Mouse (Mus musculus) urinary bladder, adult 18-20 months (tissue): ENCODE measurements around the gene Barhl1.

Experiments
- DNase-seq, 2 experiments: peaks; one replicate each; pipeline ENCODE4 v3.0.0; 2022; ENCODE audit warnings: low spot score in 2 of 2, mixed read lengths in 2 of 2

The Barhl1 gene

GRCm38 (mm10) chr2:28911331-28912038, 5.0 kb downstream of the Barhl1 start:
- DNase-seq = no peak

DNA sequence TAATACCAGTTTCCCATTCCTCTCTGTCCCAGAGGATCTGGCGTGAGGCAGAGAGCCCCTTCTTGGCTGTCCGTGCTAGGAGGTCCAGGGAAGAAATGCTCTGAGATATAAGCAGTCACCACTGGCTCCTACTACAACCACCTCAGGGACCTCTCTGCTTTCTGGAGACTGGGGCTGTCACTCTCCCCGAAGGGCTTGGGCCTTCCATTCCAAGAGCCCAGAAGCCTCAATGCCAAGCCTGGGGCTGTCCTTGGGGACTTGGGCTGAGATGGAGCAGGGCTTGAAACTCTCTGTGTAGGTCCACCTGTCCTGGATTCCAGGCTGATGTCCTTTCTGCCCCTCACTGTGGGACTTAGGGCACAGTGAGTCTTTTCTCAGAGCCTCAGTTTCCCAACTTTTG, 5.6 kb downstream of the Barhl1 start:
- no peak for DNase-seq

GRCm38 (mm10) chr2:28909818-28910710, 6.4 kb downstream of the Barhl1 start:
- no peak for DNase-seq

- no peak for DNase-seq
Measured at GRCm38 (mm10) chr2:28909186-28909817, 7.2 kb downstream of the Barhl1 start.

DNA sequence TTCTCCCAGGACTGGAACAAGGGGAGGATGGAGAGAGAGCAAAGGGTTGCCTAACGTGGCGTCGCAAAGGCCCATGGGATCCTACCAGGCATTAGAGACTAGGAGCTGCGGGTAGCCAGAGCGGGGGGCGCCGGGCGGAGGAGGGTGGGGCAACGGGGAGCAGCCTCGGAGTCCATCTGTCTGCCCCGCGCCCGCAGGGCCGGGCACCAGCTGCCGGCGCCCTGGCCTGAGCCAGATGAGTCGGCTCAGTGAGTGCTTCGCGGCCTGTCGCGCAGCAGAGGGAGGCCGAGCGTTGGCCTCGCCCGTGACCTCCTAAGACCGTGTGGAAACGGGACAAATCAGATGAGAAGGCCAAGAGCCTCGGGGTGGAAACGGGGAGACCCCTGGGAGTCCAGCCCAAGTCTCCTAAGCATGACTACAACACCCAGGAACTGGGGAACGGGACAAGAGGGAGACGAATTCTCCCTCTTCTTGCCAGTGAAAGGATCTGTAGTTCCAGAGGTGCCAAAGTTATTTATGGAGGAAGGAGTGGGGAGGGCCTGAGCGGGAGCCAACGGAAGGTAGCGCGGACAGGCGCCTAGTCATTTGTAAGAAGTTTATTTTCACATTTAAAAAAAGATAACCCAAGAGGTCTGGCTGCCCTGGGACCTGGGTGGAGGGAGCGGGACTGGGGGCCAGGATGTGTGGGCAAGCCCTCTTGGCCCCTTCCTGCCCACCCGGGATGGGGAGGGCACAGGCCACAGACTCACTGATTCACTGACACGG, 7.9 kb downstream of the Barhl1 start:
- no peak for DNase-seq

DNA sequence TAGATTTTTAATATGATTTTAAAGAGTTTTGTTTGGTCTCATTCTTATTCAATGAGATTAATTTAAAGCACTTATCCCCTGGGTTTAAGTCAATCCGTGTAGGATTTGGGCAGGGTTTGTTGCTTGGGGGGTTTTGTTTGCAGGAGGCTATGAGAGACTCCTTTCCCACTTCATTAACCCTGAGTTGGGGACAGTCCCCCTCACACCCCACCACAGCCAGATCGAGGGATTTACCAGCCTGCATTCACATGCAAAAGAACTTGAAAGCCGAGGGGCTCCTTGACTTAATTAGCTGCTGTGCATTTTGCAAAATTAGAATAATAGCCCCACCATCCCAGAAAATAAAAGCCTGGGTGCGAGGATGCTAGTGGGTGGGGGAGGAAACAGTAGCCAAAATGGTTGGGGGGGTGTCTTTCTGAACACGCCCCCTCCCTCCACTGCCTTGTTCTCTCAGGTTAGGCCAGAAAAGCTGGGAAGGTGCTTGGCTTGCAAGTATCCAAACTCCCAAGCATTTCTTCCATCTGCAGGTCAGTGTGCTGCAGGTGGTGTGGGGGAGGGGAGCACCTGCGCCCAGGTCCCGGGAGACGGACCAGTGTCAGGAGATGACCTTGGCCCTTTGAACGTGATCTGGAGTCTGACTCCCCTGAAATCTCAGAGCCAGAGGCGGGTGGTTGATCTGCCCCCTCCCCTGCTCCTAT, 8.6 kb downstream of the Barhl1 start:
- DNase-seq = no peak

- DNase-seq = no peak
Measured at GRCm38 (mm10) chr2:28905561-28905960, 10.9 kb downstream of the Barhl1 start.

DNA sequence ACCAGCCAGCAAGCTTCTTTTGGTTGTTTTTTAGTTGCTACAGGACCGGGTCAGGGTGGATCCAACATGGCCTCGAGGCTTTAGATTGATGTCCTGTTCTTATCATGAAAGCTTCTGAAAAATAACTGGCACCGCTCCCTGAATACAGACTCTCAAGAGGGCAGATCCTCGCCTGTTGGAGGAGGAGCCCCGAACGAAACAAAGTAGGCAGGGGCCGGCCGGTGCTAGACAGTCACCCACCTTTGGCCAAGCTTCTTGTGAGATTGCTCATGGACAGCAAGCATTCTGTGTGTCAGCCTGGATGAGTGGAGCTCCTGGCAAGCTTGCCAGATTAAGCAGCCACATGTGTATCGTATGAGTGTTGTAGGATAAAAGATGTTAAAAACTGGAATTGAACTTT, 11.7 kb downstream of the Barhl1 start:
- DNase-seq = no peak

GRCm38 (mm10) chr2:28903871-28904270, 12.6 kb downstream of the Barhl1 start:
- DNase-seq = no peak

DNA sequence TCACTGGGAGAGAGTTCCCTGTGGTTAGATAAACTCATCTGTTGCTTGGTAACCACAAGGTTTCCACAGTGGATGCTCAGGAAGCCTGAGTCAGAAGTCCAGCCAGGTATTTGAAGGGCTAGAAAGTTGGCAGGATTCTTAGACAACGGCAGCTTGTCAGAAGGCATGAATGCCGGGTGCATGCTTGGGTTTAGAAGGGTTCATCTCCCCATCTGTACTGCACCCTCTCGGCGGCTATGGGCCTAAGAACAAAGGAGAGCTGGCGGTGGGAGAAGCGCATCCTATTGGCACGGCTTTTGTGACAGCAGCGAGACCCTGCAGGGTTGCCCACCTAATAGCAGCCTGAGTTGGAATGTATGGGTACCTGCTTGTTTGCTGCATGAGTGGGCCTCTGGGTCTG, 14.2 kb downstream of the Barhl1 start:
- no peak for DNase-seq

GRCm38 (mm10) chr2:28897340-28897899, 19.0 kb downstream of the Barhl1 start:
- DNase-seq = no peak

DNA sequence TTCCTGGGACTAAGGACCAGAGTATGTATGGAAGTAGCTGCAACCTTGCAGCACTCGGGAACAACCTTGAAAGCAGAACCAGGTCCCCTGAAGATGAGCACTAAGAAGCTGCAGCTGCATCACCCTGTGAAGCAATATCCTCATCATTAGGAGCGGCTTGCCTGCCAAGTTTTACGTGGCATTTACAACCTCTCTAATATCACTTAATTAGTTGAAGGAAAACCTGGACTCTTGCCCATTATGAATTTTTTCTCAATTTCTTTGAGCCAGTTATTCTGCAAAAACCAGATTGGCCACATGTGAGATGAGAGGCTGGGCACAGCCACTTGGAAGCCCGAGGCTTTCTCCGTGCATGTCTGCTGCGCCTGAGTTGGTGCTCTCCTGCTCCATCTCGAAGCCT, 20.6 kb downstream of the Barhl1 start:
- no peak for DNase-seq

DNA sequence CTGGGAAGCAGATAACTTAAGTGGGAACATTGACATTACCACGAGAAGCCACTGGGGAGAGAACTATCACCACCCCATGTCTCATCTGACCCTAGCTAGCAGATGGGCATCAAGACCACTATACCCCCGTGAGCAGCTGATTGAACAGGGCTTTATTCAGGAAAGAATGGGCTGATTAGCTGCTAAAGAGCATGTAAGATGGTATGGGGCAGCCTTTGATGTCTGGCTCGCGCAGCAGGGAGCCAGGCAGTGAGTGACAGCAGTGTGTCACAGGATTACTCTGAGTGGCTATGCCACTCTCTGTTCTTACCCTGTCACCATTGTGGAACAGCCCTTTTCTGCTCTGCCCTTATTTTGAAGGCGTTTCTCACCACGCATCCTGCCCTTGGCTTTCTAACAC, 22.9 kb downstream of the Barhl1 start:
- no peak for DNase-seq

DNA sequence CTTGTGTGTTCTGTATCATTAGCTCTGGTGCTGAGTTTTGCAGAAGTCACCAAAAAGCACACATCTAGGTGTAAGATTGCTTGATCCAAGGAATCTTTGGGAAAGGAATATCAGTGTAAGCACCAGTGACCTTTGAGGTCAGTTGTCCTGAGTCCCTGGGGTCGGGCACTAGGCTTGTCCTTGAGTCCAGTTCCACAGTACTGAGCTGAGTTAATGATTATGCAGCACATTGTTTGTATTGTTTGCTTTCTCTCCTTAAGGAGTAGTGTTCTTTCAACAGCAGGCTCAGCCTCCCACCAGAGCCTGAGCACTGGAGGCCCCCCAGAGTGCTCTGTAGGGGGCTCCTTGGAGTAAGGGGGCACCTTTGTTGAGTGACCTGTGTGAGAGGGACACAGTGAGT, 23.7 kb downstream of the Barhl1 start:
- no peak for DNase-seq

GRCm38 (mm10) chr2:28884914-28885313, 31.6 kb downstream of the Barhl1 start:
- no peak for DNase-seq

DNA sequence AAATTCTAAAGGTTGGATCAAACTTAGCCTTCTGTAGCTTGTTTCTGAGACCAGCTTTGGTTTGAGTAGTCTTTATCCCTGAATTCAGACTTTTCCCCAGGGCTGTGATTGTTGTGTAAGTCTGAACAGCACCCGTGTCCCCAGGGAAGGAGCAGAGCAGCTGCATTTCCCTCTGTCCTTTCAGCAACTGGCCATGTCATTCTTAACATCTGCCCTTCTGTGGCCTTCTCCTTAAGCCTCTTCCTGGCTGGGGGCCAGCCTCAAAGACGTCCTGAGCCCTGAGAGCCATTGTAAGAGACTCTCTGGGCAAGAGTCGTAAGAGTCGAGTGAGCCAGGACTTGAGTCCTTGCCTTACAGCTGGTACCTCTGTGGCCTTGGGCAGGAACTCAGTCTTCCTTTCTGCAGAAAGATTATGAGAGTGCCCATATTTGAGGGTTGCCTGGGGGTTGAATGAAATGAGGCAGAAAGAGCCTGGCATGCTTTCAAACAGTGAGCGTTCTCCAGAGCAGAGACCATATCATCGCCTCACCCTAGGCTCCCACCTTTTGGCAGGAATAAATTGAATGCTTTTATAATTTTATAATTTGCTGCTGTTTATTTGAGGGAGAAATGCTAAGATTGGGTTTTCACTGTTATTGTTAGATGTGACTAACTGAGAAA, 33.5 kb downstream of the Barhl1 start:
- DNase-seq = no peak

DNA sequence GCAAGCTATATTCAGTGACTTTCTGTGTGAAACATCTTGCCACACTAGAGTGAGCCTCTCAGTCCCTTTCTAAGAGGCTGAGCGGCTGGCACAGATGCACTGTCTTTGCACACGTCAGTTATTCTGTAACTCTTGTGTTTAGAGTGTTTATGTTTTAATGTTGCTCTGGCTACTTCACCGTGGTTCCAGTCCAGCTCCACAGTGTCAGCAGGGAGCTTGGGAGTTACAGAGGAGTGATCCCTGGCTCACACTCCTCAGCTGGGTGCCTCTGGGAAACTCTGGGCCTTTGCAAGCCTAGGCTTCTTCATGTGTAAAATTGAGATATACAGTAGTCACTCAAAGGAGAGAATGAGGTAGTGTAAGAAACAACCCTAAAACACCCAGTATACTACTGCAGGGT, 34.4 kb downstream of the Barhl1 start:
- no peak for DNase-seq

DNA sequence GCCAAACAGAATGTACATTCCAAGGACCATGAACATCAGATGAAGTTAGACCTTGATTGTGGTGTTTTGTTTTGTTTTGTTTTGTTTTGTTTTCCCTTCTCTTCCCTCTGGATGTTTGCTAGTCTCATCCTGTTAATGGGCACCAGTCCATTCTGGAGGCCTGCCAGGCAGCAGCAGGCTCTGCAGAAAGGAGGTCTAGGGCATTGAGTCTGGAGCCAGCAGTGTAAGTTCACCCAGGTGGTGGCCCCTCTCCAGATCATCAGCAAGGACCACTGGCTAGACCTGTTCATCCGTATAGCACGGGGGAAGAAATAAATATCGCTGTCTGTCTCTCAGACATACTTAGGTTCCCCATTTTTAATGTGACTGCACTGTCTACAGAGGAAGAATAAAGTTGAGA, 35.2 kb downstream of the Barhl1 start:
- no peak for DNase-seq

DNA sequence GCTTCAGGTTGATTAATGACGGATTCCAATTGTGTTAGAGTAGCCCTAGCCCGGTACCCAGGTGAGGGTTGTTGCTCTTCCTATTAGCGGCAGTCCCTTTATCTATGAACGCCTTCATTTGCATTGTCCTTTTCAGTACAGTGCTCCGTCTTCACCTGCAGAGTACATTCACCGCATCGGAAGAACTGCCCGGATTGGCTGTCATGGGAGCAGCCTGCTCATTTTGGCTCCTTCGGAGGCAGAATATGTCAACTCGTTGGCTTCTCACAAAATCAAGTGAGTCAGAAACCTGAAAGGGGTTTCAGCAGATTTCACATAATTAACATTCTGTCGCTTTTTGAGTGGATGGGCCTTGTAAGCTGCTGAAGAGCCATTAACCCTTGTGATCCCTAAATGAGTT, 40.9 kb downstream of the Barhl1 start:
- no peak for DNase-seq

DNA sequence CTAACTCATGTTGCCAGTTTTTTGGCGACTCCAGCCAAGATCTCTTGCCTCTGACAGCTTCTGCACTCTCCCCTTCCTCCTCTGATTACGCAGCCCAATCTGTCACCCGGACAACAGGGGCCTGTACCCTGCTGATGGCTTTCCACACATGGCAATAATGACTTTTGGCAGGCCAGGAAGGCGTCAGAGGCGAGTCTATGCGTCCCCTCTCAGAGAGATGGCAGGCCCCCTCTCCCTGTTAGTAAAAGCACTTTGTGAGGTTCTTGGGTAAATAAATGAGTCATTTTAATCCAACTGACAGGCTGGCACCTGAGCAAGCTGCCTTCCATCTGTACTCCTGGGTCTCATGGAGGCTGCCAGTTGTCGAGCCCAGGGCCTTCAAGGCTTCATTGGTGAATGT, 49.0 kb downstream of the Barhl1 start:
- DNase-seq = peak in 1 of 2 experiments; percentile 3
